Mouse (Mus musculus) CD4-positive, CD25-positive, alpha-beta regulatory T cell, adult 4 months (primary cell): ENCODE results near the gene Gm11985. TPM values are rescaled to one million over a fixed set of nuclear protein-coding genes. Genes with fewer than 3 reads are reported as not detected.
"Not testable (repeated sequence)": the region's sequence is repeated elsewhere in the genome, so short reads cannot be mapped to it uniquely, and the experiment has no call there.

ENCODE experiments used
- ATAC-seq: one replicate; pipeline ENCODE4 v1.8.0; 2017
- polyA plus RNA-seq, 2 experiments: library from polyadenylated mRNA; unstranded; fragments of 100-300 nt; shearing (Covaris generic); gene quantifications; one replicate each; pipeline ENCODE4 v1.2.1; 2017

The Gm11985 gene
- polyA plus RNA-seq = not detected

DNA sequence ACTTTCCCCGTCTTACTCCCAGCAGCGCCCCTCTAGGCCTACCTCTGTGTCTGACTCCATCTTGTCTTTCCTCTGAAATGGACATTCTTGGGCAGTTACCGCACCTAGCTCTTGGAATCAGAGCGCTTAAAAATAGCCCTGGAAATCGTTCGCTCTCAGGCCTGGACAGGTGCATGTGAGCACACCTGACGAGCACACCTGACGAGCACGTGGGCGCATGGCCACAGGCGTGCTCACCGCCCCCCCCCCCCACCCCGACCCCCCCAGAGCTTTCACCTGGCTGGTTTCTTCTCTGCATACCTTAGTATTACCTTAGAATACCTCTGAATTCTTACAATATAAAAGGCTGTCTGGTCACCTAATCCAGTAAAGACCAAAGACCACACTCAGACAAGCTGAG, at the start of gene Gm11985:
Gm11985 (minus strand) TSS at position 101 of the 400 bp plus-strand sequence.
- no peak for ATAC-seq

GRCm38 (mm10) chr11:7237712-7238111, 49.3 kb upstream of the Gm11985 start:
- ATAC-seq = no peak

DNA sequence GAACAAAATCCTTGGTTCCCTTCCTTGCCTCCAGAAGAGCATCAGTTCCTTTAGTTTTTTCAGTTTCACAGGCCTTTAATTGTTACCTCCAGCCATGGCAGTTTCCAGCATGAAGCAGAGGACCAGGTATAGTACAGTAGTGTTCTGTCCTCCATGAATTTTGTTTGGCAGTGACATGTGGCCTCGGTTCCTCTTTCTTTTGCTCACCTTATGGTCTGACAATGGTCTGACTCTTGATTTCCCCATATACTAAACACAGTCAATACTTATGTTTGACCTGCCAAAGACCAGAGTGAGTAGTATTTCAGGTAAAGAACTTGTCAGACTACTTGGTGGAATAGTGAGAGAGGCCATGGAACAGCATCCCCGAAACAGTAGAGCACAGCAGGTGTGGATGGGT, 48.4 kb upstream of the Gm11985 start:
- ATAC-seq = no peak

DNA sequence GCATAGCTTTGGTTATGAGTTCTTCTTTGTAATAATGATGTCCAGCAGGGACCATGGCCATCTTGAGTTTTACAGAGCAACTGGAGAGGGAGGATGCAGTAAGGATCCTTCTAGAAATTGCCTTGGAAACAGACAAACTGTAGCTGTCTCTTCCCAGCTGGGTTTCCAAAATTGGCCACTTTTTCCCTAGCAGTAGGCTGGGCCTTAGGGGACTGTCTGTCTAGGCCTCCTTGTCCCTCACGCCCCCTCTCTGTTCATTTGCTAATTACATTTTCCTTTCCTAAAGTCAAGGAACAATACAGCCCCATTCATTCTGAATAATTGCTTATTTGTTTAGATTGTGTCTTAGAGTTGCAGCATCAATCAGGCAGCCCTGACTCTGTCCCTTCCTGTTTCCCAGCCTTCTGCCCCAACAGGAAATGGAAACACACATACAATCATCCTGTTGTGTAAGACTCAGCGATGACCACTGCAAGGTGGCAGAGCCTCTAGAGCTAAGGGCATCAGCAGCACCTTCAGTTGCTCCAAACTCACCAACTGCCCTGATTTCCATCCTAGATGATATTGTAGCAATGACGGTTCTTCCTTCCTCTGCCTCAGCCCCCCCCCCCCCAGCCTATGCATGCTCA, 46.7 kb upstream of the Gm11985 start:
- ATAC-seq = no peak

DNA sequence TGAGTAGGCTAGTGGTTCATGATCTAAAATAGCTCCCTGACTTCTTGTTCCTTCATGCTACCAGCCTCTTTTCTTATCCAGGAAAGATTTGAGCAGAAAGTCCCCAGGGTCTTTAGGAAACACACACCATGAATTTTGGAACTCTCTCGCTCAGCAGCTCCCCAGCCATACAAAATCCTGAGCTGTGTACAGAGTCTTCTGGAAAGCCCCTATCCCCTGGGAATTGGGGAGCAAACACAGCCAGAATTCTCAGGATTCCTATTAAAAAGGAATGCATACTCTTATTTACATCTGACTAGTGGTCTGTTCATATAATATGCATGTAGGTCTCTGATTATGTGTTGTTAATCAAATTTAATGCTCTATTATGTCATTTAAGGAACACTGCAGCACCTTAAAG, 46.1 kb upstream of the Gm11985 start:
- ATAC-seq = no peak

- no peak for ATAC-seq
Observed at GRCm38 (mm10) chr11:7233333-7233732, 45.0 kb upstream of the Gm11985 start.

DNA sequence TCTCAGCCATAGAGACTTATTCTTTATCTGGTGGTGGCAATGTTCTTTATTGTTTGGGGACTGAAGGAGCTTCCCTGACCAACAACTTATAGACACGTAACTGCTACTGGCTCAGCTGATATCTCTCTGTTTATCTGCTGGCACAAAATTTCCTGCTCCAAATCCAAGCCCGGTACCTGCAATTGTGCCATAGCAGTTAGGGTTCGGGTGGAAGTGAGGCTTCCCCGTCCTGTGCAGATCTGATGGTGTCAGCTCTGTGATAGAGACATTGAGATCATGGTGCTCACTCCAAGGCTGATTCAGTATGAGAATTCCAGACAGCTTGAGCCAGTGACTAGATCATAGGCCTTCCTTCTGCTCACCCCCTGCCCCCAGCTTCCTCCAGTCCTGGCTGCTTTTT, 43.6 kb upstream of the Gm11985 start:
- ATAC-seq = no peak

DNA sequence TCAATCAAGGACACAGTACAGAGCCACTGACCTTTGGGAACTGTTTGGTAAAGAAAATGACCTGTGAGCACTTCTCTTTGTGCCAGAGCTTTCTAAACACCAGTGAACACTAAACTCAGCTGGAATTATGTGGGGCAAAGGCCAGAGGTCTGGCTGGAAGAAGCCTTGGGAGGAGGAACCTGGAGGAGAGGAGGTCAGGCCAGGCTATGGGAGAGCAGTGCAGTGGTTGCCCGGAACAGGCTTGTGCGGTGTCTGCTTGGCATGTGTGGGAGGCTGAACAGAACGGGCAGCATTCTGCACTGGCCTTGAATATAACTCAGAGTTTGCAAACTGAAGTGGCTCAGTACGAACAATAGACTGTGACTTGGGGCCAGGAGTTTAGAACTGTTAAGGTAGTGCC, 41.6 kb upstream of the Gm11985 start:
- no peak for ATAC-seq

DNA sequence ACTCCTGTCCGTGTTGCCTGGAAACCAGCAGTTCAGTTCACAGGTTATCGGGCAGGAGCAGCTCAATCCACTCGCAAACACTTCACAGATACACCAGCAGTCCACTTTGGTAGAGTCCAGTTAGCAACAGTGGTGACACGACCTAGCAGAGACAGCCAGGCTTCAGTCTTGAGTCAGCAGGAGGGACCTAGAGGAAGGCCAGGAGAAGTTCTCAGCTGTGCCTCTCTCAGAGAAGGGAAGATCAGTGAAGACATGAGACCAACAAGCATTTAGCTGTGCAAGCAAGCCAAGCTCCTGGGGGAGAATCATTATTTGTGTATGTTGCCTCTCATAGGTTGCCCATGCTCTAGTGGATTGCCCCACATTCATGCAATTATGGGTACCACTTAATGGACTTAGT, 39.7 kb upstream of the Gm11985 start:
- ATAC-seq = no peak

DNA sequence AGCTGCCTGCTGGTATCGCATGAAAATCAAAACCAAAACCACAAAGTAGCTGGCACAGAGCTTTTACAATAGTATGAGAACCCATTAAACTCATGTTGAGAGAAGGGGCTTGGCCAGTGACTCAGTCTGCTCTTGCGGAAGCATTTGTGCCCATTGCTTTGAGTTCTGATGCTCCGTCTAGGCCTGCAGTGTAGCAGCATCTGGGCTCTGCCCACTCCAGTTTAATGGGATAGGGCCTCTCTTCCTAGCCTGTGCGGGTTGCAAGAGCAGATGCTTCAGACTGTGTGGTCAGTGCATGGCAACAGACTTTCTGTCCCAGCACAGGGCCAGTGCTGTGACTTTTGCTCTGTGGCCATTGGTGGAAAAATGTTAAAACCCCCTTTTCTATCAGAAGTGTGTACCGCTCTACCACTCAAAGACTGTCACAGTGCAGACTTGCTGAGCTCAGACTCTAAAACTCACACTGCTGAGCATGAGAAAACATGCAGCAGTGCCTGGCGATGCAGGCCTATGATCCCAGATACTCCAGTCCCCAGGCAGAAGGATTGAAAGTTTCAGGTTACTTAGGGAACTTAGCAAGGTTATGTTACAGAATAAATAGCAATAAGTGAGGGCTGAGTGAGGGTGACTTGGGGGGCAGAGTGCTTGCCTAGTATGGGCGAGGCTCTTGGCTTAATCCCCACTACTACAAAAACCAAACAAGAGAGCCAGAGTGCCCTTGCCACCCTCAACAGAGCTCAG, 38.6 kb upstream of the Gm11985 start:
- ATAC-seq = no peak

DNA sequence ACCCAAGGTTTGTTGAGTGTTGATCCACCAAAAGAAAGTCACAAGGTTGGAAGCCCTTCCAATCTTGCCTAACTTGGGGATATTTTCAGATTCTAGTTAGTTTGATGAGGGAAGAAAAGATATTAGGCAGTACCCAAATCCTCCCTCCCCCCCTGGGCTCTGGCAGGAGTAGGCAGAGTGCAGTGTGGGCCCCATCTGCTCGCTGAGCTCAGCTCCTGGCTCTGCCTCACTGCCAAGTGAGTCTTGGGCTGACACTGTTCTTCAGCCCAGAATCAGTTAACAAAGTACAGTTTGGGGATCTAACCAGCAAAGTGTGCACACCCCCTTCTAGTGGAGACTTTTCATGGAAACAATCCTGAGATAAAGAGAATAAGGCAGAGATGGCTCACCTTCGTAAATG, 37.8 kb upstream of the Gm11985 start:
- ATAC-seq = no peak

- ATAC-seq = not testable (repeated sequence)
Observed at GRCm38 (mm10) chr11:7221826-7222225, 33.5 kb upstream of the Gm11985 start.

GRCm38 (mm10) chr11:7215703-7216102, 27.3 kb upstream of the Gm11985 start:
- no peak for ATAC-seq

DNA sequence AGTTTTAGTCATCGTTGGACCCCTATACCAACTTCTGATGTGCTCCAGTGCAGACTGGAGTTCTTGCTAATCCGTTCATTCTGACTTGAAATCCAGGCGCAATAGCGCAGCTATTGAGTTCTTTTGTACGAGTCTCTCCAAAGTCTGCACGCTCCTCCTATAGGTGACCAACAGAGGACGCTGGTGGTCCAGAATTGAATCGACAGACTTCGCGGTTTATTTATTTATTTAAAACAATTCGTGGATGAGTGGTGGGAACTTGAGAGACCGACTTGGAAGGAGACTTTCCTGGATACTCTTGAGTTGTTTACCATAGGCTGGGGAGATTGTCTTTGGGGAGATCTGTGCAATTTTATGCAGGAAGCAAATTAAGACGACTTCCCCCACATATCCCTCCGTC, 26.4 kb upstream of the Gm11985 start:
- ATAC-seq = no peak

DNA sequence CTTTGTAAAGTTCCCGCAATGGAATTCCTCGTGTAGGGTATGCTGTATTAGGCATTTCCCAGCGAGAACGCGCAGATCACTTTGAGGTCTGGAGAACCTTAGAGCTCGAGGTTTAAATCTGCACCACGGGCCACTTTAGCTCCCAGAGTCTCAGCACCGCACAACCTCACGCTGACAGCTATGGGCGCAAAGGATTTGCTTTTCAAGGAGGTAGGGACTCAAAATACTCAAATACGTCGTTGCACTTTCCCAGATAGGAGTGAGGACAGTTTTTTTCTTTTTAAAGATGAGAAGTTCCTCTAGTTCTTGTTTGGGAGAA, 25.9 kb upstream of the Gm11985 start:
- ATAC-seq = no peak

GRCm38 (mm10) chr11:7213501-7214341, 25.4 kb upstream of the Gm11985 start, which contains the start of gene Igfbp3:
TSS of gene Igfbp3 (minus strand) at chr11:7213923.
- ATAC-seq = no peak

GRCm38 (mm10) chr11:7213161-7213500, 24.8 kb upstream of the Gm11985 start:
- no peak for ATAC-seq

GRCm38 (mm10) chr11:7212126-7212798, 23.9 kb upstream of the Gm11985 start:
- no peak for ATAC-seq

GRCm38 (mm10) chr11:7211211-7211610, 22.8 kb upstream of the Gm11985 start:
- no peak for ATAC-seq

GRCm38 (mm10) chr11:7210343-7210742, 22.0 kb upstream of the Gm11985 start:
- no peak for ATAC-seq

DNA sequence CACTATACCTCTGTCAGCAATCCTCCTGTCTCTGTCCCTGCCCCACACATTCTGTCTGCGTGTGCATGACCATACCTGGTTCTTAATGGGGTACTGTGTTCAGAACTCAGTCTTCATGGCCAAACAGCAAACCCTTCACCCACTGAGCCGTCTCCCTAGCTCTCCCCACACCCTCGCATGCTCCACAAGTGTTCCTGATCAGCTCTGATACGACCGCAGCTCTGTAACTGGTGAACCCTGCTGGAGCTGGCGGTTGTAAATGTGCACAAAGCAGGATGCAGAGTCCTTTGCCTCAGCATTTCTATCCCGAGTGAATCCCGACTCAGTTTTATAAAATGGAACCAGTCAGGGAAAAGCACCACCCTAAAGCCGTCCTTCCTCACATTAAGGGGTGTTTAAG, 15.5 kb upstream of the Gm11985 start:
- no peak for ATAC-seq

- no peak for ATAC-seq
Observed at GRCm38 (mm10) chr11:7202206-7202605, 13.8 kb upstream of the Gm11985 start.

DNA sequence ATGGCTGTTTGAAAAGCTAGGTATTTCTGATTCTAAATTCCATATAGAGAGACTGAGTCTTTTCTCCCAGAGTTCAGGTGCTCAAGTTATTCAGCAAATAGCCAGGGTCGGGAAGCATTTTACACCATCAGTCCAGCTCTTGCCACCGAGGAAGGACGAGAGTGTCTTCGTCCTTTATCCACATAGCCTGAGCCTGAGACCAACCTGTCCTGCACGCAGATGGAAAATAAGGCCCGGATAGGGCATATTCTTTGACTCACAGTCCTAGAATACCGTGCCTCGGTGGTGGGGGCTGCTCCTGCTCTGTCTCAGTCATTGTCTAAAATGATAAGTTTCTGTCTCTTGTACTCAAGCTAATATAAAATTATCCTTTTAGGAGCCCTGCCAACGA, 12.0 kb upstream of the Gm11985 start:
- no peak for ATAC-seq
